Mouse (Mus musculus) thymus, postnatal 36 days (tissue): ENCODE data around the gene Rreb1.
A peak's percentile ranks its signal among the peaks of the same experiment; 100 is the strongest.

Source experiments
- DNase-seq, 2 experiments: peaks; one replicate each; pipeline ENCODE4 v3.0.0; 2022; ENCODE audit warnings: mixed read lengths in 2 of 2

Rreb1 gene

DNA sequence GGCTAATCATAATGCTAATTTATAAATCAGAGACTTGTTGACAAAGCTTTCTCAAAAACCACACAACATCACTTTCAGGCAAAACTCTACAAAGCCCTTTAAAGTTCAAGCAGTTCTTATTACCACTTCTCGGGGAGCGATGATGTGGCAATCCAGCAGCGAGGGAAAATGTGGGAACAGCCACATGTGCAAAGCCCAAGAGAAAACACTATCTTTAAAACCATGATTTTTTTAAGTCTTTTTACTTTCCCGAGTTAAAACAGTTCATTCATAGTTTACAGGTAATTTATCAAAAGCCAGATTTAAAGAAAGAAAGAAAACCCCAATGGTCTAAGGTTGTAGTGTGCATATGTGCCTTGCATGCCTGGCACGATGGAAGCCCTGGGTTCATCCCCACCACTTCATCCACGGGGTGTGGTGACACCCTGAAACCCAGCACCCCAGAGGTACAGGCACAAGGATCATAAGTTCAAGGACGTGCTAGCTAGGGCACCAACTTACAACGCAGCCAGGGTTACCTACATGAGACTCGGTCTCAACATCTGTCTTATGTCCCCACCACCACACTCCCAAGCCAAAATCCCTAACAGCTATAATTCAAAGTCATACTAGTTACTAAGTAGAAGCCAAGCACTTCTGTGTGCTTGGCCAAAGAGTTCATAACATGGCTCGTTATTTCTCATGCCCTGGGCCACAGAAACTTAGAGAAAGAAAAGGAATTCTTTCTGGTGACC, 214.6 kb downstream of the Rreb1 start:
- no peak for DNase-seq

DNA sequence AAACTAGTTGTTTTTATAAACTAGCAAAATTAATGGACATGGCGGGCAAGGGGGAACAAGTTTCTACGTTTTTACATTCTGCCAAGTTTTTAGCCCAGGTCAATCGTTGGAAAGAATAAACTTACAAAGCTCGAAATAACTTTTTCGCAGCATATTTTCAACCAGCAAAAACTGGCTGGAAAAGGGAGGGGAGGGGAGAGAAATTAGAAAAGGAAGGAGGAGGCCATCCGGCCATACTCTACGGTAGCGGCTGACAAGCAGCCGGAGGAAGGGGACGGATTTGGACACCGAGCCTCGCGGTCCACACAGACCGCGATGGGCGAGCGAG, 215.1 kb downstream of the Rreb1 start:
- no peak for DNase-seq

- DNase-seq: peak; percentile 94 to 96
Measured at GRCm38 (mm10) chr13:37993704-37994404, 215.7 kb downstream of the Rreb1 start, which contains the start of gene Ssr1. Gene Ssr1, minus strand, starts transcription at chr13:37994217.

GRCm38 (mm10) chr13:37994405-37994749, 216.2 kb downstream of the Rreb1 start:
- DNase-seq: no peak

DNA sequence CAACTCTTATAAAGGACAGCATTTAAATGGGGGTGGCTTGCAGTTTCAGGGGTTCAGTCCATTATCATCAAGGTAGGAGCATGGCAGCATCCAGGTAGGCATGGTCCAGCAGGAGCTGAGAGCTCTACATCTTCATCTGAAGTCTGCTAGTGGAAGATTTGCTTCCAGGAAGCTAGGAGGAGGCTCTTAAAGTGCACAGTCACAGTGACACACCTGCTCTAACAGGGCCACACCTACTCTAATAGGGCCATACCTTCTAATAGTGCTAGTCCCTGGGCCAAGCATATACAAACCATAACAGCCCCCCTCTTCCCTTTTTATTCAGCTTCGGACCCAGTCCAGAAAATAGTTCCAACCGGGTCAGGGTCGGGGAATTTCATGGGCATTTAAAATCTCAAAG, 221.5 kb downstream of the Rreb1 start:
- DNase-seq: no peak
